Mouse (Mus musculus) liver, postnatal 0 days (tissue): ENCODE results near the gene Haus2. TPM values are rescaled to one million over a fixed set of nuclear protein-coding genes. Genes with fewer than 3 reads are reported as not detected.
"Not testable (repeated sequence)": the region's sequence is repeated elsewhere in the genome, so short reads cannot be mapped to it uniquely, and the experiment has no call there.

Experiments used
- ATAC-seq: fragments of 200-750 bp; cut with Nextera tagmentation; 2 replicates; pipeline ENCODE4 v1.8.0; 2017; ENCODE audit warnings: mild to moderate bottlenecking, moderate library complexity
- DNase-seq: peaks from one replicate; pipeline ENCODE4 v3.0.0-alpha.2; 2016
- H3K27ac ChIP-seq: fragments of 300-500 bp; sonication (generic); 2 replicates; pipeline ENCODE4 v1.5.1; 2014; ENCODE audit warnings: antibody characterized with exemption, moderate library complexity, mild to moderate bottlenecking, low read depth
- H3K27me3 ChIP-seq: fragments of 300-500 bp; sonication (generic); 2 replicates; pipeline ENCODE4 v1.6.1; 2014; ENCODE audit warnings: low read length, control low read depth, mixed read lengths; ENCODE audit not compliant: insufficient read depth
- H3K36me3 ChIP-seq: fragments of 300-500 bp; sonication (generic); replicated peaks from 2 replicates; pipeline ENCODE4 v1.6.1; 2014; ENCODE audit warnings: mild to moderate bottlenecking, control low read depth, low read length, moderate library complexity, mixed read lengths; ENCODE audit not compliant: insufficient read depth
- H3K4me1 ChIP-seq: fragments of 300-500 bp; sonication (generic); 2 replicates; pipeline ENCODE4 v1.6.1; 2014; ENCODE audit warnings: antibody characterized with exemption, mild to moderate bottlenecking, control low read depth; ENCODE audit not compliant: insufficient read depth
- H3K4me2 ChIP-seq: fragments of 300-500 bp; sonication (generic); 2 replicates; pipeline ENCODE4 v1.6.1; 2014; ENCODE audit warnings: low read depth, mild to moderate bottlenecking, low read length, moderate library complexity, mixed read lengths
- H3K4me3 ChIP-seq: fragments of 300-500 bp; sonication (generic); 2 replicates; pipeline ENCODE4 v1.5.1; 2014; ENCODE audit warnings: low read depth, low read length
- H3K9ac ChIP-seq: fragments of 300-500 bp; sonication (generic); replicated peaks from 2 replicates; pipeline ENCODE4 v1.6.1; 2014; ENCODE audit warnings: mild to moderate bottlenecking, moderate library complexity
- H3K9me3 ChIP-seq: fragments of 300-500 bp; sonication (generic); 2 replicates; pipeline ENCODE4 v1.6.1; 2016; ENCODE audit warnings: mild to moderate bottlenecking, control low read depth, low read length, mixed read lengths
- CTCF ChIP-seq: sonication (generic); IDR thresholded peaks from 2 replicates; pipeline ENCODE4 v1.5.1; 2016; ENCODE audit warnings: antibody characterized with exemption, low read depth
- EP300 ChIP-seq: IDR thresholded peaks from 2 replicates; pipeline ENCODE4 v1.6.1; 2016; ENCODE audit warnings: antibody characterized with exemption, low read depth, mild to moderate bottlenecking
- WGBS: fragments of 180-500 bp; shearing (Covaris S2); extraction: QIAGEN DNeasy Blood & Tissue Kit; methylation state at CpG from one replicate; pipeline ENCODE4 v1.1.7; 2014; ENCODE audit not compliant: insufficient replicate concordance; 5-methylcytosine and 5-hydroxymethylcytosine counted together
- polyA plus RNA-seq: library from polyadenylated mRNA; unstranded; fragments of >200 nt; fragmentation: Nextera tagmentation; extraction: Ambion mirVana; gene quantifications from 2 replicates; pipeline ENCODE4 v1.2.1, GENCODE M21; 2015

Haus2 gene
- polyA plus RNA-seq, 1 experiment from 2014 or later: 9.0 TPM

GRCm38 (mm10) chr2:120565363-120565762 lies 43.8 kb upstream of the Haus2 start:
- WGBS: 26% methylated on average over 2 of the region's 2 CpGs
- H3K27ac ChIP-seq: peak overlapping the region; percentile 64
- H3K27me3 ChIP-seq: no peaks in the 10 kb centered on the region
- no peak overlapping the region for H3K4me2 ChIP-seq
- no peak overlapping the region for H3K4me3 ChIP-seq
- H3K4me1 ChIP-seq: peaks cover 23% of the 10 kb centered on the region
- no peak for ATAC-seq
- H3K9me3 ChIP-seq: no peaks in the 10 kb centered on the region
- no peak for DNase-seq
- TF ChIP-seq CTCF: no peak
- TF ChIP-seq EP300: peak; percentile 64; the same call in 1 of the 2 replicates
- H3K36me3 ChIP-seq: peaks cover 4% of the 10 kb centered on the region; the same call in 1 of the 2 replicates
- H3K9ac ChIP-seq: no peak overlapping the region

GRCm38 (mm10) chr2:120566886-120567797 lies 42.0 kb upstream of the Haus2 start, which contains the start of gene Snap23:
Gene Snap23, plus strand, starts transcription at chr2:120567671.
- no peaks in the 10 kb centered on the region for H3K9me3 ChIP-seq
- H3K4me2 ChIP-seq: peak within 1 kb of the TSS; percentile 83
- peak within 1 kb of the TSS; percentile 74 for H3K4me3 ChIP-seq
- peaks cover 19% of the 10 kb centered on the region for H3K4me1 ChIP-seq
- H3K9ac ChIP-seq: peak within 1 kb of the TSS; percentile 86
- peak; percentile 93 for DNase-seq
- H3K27ac ChIP-seq: peak within 1 kb of the TSS; percentile 83
- no peak for TF ChIP-seq CTCF
- peak; percentile 59; the same call in 1 of the 2 replicates for TF ChIP-seq EP300
- 1% methylated on average over 42 of the region's 42 CpGs for WGBS
- H3K27me3 ChIP-seq: no peaks in the 10 kb centered on the region
- peak; percentile 94 for ATAC-seq
- H3K36me3 ChIP-seq: no peaks in the 10 kb centered on the region

- no peaks in the 10 kb centered on the region for H3K36me3 ChIP-seq
- H3K4me3 ChIP-seq: peak overlapping the region; percentile 74
- H3K9ac ChIP-seq: peak overlapping the region; percentile 86
- peaks cover 13% of the 10 kb centered on the region for H3K4me1 ChIP-seq
- H3K9me3 ChIP-seq: no peaks in the 10 kb centered on the region
- TF ChIP-seq EP300: no peak
- peak overlapping the region; percentile 83 for H3K4me2 ChIP-seq
- under 1% methylated on average over 22 of the region's 22 CpGs for WGBS
- no peak for DNase-seq
- no peaks in the 10 kb centered on the region for H3K27me3 ChIP-seq
- peak; percentile 68 for ATAC-seq
- peak overlapping the region; percentile 83 for H3K27ac ChIP-seq
Observed at GRCm38 (mm10) chr2:120567798-120568320, 41.3 kb upstream of the Haus2 start.

GRCm38 (mm10) chr2:120571081-120571480 lies 38.1 kb upstream of the Haus2 start:
- Histone ChIP-seq H3K27ac (no peak overlapping the region), H3K9me3 (no peaks in the 10 kb centered on the region), H3K36me3 (no peaks in the 10 kb centered on the region), H3K4me3 (no peak overlapping the region), H3K27me3 (no peaks in the 10 kb centered on the region), H3K9ac (no peak overlapping the region), H3K4me1 (peaks cover 3% of the 10 kb centered on the region), H3K4me2 (no peak overlapping the region)
- TF ChIP-seq CTCF: no peak
- TF ChIP-seq EP300: no peak
- 91% methylated on average over 3 of the region's 3 CpGs for WGBS
- ATAC-seq (no peak), DNase-seq (no peak)

- H3K36me3 ChIP-seq, H3K27me3 ChIP-seq, H3K4me3 ChIP-seq, H3K4me2 ChIP-seq, H3K9me3 ChIP-seq, DNase-seq, H3K9ac ChIP-seq, H3K27ac ChIP-seq, ATAC-seq, H3K4me1 ChIP-seq: not testable (repeated sequence)
- WGBS: 71% methylated on average over 3 of the region's 3 CpGs
Observed at GRCm38 (mm10) chr2:120572161-120572560, 37.0 kb upstream of the Haus2 start.

GRCm38 (mm10) chr2:120575121-120575520 lies 34.1 kb upstream of the Haus2 start:
- Histone ChIP-seq H3K36me3 (0 out of 2 replicates have a peak, but pooled peaks cover 3% of the 10 kb centered on the region), H3K4me2 (no peak overlapping the region), H3K27me3 (no peaks in the 10 kb centered on the region), H3K4me3 (no peak overlapping the region), H3K9ac (no peak overlapping the region), H3K9me3 (no peaks in the 10 kb centered on the region), H3K27ac (no peak overlapping the region), H3K4me1 (peaks cover 6% of the 10 kb centered on the region)
- WGBS: 79% methylated on average over 3 of the region's 3 CpGs
- DNase-seq: no peak
- TF ChIP-seq EP300 (no peak), CTCF (no peak)
- no peak for ATAC-seq
